Mouse (Mus musculus): ENCODE measurements around the gene Samd4. TPM values are rescaled to one million over a fixed set of nuclear protein-coding genes. Genes with fewer than 3 reads are reported as not detected.

The Samd4 gene
- not detected for polyA plus RNA-seq (2017; shearing (Covaris generic))

GRCm38 (mm10) chr14:46882431-46883067, at the start of gene Samd4:
Gene Samd4 (plus strand): TSS chr14:46882854.

Other genes starting within 250 kb of the Samd4 start
- 0.55 TPM for gene Cdkn3, start 122.3 kb upstream of the Samd4 start, polyA plus RNA-seq (2017; shearing (Covaris generic))
- gene Cnih1, start 94.4 kb upstream of the Samd4 start, polyA plus RNA-seq (2017; shearing (Covaris generic)) = 54.3 TPM
- gene Gmfb, start 60.6 kb upstream of the Samd4 start, polyA plus RNA-seq (2017; shearing (Covaris generic)) = 86.6 TPM
- 15.2 TPM for gene Cgrrf1, start 50.7 kb upstream of the Samd4 start, polyA plus RNA-seq (2017; shearing (Covaris generic))